Mouse (Mus musculus): ENCODE data around the gene Arl6.

Gene Arl6

DNA sequence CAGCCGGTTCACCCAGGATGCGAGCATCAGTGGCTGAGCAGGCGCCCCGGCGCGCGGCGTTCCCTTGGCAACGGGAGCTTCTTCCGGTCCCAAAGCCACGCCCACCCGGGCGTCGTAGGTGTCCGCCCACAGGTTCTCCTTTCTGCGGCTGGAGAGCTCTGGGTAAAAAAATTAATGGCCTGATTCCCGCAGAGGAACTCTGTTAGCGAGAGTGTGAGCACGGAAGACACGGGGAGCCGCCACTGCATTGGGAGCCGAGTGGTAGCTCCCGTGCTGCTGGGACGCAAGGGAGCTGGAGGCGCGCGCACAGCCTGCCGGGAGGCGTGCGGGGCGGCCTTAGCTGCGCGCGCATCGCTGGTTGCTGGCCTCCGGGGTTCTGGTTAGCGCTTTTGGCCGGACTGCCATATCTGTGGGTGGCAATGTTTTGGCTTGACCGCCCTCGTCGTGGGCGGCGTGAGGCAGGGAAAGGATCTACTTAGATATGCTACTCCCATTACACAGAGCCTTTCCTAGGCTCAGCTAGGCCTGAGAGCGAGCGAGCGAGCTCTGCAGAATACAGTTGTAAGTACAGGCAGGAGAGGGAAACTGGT is at the start of gene Arl6:
Gene Arl6, minus strand, starts transcription at position 290 of the 590 bp plus-strand sequence.
- peak; percentile 95 to 97 for DNase-seq

DNA sequence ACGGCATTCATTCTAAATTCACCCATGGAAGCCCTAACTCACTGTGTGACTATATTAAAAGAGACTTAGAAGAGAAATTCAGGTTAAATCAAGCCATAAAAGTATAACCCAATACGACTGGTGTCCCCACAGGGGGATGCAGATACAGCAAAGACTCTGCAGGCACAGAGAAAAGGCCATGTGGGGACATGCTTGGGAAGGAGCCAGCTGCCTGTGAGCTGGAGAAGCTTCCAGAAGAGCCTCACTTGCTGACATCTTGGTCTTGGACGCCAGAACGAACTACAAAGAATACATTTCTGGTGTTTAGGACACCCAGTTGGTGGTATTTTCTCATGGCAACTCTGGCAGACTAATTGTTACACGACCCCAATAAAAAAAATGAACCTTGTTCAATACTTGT is 45.9 kb upstream of the Arl6 start:
- no peak for DNase-seq

DNA sequence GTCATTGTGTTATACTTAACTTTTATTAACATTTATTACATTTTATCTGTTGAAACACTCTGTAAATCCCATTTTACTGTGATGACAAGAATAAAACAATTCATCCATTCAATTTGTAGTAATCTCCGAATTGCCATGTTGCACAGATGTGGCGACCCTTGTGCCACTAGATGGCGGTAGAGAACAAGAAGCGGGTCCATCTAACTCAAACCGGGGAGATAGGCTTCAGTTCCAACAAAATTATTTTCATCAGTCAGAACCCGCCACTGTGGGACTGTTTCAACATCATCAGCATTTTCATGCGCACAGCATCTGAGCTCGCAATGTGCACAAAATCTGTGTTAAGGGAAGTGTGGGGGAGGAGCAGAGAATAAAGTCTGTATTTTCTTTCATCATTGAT is 44.2 kb upstream of the Arl6 start:
- DNase-seq = peak; percentile 50 to 56

DNA sequence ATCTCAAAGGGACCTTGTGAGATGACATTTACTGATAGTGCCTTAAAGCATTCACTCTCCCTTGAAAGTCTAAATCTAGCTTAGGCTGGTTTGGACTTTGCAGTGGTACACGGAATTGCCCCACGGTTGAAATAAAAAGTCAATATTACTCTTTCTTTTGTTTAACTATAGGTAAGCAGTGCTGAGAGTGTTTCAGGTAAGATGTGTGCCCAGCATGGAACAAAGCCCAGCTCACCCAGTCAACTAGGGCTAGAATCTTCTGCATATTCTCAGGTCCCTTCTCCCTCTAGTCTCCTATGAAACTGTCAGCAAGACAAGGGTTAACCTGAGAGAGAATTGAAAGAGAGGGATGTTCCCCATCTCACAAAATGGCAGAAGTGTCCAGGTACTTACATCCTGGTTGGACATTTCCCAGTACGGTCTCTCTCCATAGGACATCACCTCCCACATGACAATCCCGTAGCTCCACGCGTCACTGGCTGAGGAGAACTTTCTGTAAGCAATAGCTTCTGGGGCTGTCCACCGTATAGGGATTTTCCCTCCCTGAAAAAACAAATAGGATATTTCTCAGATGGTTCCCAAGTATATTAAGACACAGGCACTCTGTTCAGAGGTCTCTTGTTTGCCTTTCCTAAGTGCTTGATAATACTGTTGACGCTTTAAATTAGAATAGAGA is 43.2 kb upstream of the Arl6 start:
- no peak for DNase-seq

DNA sequence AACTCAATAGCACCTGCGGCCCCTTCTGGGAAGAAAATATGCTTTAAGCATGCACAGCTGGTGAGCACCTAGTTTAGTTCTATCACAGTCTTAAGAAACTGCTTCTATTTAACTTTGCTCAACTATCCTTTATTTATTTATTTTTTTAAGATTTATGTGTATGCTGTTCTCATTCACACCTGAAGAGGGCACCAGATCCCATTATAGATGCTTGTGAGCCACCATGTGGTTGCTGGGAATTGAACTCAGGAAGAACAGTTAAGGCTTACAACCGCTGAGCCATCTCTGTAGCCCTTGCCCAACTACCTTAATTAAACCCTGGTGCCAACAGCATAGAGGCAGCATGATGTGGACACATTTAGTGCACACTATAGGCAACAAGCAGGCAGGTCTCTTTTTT is 27.7 kb upstream of the Arl6 start:
- no peak for DNase-seq

DNA sequence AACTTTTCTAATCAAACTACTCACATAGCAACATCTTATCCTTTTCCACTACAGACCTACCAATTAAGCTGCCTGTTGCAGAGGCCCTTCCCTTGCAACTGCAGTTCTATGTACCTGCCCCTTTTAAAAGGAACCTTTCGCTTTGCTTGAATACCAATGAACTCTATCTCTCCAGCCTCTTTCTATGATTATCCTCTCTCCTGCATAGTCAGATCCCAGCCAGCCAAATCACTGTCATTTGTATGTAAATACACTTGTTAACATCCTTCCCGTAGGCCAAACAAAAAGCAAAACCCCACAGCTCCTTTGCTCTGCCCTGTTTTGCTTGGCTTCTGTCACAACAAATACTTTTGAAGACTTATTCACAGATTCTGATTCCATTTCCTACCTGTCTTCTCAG is 4.6 kb upstream of the Arl6 start:
- DNase-seq = no peak

DNA sequence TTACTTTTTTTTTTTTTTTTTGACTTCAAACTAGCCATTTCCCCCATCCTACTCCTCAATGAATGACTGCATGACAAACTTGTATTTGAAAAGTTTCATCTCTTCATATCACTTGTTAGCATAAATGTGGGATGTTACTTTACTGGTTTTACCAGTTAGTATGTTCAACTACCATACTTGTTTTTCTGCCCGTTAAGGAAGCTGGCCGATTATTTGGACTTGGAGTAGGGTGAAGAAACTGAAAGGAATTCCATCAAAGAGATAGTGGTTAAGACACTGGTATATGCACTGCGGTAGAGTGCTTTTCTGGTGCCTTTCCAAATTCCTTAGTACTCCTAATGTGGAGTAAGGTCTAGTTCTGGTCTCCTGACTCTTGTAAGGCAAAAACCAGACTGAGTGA is 794 bp upstream of the Arl6 start:
- no peak for DNase-seq

DNA sequence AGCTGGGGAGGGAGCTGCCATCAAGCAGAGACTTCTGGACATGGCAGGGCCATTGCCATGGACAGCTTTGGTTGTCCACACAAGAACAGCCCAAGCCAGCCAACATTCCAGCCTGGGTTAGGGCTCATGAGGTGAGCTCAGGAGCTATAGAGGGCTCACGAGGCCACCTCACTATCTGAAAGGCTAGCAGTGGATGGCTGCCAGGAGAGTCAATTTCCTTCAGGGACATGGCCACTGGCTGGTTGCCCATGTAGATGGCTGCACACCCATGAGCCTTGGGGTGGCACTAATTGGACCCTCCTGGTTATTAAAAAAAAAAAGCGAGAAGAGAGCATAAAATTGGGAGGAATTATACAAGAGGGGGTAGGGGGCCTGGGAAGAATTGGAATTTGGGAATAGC is 4.6 kb downstream of the Arl6 start:
- no peak for DNase-seq

DNA sequence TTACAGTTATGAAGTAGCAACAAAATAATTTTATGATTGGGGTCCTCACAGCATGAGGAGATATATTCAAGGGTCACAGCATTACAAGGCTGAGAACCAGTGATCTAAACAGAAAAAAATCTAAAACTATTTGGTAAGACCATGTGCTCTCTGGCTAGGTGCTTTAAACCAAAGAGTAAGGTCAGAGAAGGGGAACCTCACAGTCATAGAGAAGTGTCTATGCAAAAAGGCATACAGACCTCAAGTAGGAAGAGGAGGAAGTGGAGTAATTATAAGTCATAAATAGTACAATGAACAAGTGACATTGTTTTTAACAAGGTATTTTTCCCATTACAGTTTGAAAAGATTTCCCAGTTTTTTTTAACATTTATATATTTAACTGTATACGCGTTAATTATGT is 17.6 kb downstream of the Arl6 start:
- DNase-seq = no peak

DNA sequence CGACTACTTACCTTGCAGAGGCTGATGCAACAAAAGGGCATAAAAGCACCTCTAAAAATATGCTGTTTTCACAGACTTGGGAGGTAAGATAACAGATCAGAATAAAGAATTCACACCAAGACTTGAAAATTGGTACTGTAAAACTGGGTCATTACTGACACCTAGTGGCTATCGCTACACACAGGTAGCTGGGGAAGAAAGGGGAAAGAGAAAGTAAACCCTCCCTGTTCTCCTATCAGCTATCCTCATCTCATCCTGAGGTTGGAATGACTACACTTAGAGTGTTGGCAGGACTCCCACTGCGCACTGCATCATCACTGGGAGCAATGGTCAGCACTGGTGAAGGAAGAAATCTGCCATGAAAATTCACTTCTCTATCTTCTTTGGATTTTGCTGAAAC is 22.0 kb downstream of the Arl6 start:
- peak; percentile 36 to 47 for DNase-seq

DNA sequence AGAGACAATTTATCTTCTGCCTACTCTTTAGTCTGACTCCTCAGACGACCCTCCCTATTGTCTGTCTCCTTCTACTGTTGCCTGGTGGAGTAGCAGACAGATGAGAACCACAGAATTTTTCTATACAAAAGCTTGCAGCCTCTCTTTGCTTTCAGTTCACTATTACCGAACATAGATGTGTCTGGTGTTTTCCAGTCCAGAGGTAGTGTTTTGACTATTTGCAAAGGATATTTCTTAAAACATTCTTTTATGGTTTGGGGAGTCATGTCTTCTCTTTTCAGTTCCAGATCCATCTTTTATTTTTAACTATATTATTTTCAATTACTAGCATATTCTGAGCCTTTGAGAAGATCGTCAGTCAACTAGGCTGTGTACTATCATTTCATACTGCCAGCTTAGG is 23.5 kb downstream of the Arl6 start:
- DNase-seq = no peak

DNA sequence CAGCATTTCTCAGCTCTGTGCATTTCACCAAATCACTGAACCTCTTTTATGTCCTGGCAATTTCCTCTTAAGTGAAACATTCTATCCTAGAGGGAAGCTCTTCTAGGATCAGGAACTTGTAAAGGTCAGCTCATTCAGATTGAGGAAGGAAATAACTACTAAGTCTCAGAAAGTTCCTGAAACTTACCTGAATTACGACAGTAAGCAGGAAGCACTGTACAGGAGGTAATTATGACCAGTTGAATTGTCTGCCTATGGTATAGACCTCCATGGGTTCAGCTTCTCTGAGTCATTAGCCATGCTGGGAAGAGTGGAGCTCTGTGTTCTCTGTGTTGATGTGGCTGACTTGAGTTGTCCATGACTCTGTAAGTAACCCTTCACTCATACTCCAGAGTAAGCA is 28.4 kb downstream of the Arl6 start:
- no peak for DNase-seq

DNA sequence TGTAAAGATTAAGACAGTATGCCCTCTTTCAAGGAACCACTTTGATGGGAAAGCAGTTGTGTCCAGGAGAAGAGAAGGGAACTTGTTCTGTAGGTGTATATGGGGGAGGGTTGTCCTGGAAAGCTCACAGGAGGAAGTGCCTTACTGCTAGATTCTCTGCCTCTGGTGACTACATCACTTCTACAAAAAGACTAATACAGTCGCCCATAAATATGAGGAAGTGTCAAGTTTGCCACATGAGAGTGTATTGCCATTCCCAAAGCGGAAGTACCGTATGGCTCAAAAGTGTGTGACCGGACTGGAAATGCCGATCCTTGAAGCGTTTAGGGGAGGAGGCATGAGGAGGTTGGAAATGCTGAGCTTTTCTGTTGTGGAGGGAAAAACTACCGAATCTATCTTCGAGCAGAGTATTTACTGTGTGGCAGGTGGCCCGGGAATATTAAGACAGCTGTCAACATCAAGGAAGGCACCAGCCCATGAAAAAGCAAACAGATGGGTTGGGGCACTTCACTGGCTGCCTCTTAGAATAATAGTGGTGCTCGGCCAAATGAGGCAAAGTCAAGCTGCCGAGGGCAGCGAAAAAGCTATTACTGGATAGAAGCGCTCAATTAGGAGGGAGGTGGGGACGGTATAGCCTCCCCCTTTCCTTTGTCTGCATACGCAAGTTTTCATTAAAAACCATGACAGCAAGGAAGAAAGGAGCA is 35.0 kb downstream of the Arl6 start:
- peak; percentile 10 to 15 for DNase-seq

DNA sequence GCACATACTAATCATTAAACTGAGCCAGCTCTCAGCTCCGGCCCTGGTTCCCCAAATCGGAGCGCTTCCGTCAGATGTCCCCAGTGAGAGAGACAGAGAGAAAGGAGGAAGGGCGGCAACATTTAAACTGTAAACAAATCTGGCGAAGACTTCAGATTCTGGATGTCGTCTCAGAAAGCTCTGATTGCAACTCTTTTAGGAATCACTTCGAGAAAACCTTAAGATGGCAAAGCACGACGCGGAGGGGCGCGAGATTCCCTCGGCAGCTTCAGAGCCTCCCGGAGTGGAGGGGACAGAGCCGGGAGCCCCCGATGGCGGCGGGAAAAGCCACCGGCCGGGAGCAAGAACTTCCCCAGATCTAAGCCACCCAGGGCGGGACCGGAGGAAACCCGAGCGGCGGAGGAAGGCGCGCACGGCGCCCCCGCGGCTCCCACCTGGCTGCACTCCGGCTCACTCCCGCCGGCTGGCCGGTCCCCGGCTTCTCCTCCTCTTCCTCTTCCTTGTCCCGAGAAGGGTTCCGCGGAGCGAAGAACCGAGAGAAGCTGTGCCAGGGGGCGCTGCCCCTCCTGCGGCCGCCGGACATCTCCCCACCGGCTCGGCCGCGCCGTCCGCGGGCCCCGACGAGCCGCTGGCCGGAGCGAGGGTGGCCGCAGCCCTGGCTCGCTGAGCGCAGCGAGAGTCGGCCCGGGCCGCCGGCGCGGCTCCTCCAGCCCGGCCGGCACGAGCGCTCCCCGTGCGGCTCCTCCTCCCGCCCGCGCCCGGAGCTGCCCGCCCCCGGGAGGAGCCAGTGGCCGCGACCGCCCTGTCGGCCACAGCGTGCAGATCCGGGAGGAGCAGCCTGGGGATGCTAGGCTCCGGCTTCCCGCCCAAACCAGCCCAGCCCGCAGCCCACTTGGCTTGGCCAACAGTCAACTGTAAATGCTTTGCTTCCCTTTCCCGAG is 38.6 kb downstream of the Arl6 start, which contains the start of gene Crybg3:
Gene Crybg3, minus strand, starts transcription at position 669 of the 941 bp plus-strand sequence.
- DNase-seq = peak; percentile 63 to 64

DNA sequence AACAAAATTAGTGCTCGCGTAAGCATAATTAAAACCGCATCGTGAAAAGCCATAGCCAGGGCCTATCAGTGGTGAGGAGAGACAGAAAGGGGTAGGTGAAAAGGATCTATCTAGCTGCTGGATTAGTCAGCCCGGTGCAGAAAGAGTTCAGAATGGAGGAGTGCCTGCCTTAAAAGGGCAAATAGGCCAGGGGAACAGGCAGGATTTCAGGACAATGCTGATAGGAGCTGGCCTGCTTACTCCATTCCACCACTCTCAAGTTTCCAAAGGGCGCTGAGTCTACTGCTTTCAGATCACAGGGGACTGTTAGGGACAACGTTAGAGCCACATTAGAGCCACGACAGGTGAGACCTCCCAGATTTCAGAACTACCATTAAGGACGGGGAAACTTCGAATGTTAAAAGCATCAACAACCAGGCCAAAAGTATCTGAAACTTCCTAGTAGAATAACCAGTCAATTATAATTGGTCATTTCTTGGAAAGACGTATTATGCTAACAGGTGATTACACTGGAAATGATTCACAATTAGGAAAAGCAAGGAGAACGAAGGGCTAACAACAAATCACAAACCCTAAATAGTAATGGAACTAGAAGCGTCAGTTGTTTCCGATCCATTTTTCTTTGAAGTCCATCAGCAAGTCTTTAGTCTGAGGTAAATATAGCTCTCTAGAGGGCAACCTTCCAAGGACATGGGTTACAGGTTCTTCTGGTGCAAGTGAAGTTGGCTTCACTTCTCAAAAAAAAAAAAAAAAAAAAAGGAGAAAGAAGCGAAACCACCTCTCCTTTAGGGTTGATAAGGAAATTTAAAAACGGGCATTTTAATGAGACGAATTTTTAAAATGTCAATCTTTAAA is 39.6 kb downstream of the Arl6 start:
- DNase-seq = no peak

DNA sequence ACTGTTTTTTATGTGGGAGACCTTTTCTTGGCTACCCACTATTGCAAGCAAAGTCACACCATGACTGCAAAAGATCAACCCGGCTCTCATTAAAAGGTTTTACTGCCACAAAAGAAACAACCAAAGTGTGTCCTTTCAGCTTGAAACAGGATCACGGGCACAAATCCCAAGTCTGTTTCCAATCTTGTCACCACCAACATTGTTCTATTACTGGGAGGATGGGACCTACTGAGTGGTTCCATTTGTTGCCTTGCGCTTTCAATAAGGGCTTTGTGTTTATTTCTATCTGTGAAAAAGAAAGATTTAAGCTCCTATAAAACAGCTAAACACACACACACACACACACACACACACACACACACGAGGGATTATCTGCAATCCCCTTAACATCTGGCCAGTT is 40.2 kb downstream of the Arl6 start:
- no peak for DNase-seq

DNA sequence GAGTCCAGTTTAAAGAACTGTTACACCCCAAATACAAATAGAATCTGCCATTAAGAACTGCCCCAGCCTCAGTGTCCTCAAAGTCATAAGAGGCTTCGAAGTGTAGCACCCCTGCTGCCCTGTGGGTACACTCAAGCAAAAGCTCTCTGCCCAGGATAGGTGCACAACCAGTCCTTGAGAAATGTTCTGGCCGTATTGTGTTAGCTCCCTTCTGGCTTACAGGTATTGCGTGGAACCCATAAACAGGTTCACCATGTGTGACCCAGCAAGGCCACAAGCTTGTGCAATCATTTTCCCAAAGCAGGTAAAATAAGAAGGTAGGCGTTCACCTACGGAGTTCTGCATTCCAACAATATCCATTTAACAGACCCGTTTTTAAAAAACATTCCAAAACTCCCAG is 41.9 kb downstream of the Arl6 start:
- no peak for DNase-seq

DNA sequence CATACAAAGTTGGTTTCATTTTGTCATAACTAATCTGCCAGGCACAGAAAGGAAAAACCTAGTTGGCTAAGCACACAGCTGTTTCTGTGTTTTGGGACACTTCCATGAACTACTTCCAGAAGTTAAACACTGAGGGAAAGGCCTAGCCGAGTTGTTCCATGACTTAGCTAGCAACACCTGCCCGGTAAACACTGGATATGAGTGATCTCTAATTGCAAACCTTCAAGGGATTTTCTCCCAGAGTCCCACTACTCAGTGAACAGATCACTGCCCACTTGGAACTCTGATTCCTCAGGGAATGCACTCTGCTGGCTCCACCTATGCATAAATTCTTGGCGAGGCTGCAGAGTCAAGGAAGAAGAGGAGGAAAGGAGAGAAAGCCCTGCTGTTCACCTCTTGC is 44.5 kb downstream of the Arl6 start:
- DNase-seq = no peak

DNA sequence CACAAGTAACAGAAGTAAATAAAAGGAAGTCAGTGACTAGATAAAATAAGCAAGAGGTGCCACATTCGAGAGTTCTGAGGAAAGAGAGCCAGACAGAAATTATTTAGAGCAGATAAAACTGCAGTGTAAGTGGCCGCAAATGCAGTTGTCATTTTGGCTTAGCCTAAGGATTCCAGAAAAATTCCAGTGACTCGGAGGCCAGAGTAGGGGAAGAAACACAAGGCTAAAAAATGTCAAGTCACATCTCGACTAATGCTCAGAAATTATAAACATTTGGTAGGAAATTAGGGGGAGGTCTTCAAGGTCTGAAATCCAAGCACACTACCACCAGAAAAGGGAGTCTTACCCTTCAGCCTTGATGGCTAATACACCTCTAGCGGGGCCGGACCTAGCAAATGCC is 48.4 kb downstream of the Arl6 start:
- no peak for DNase-seq

DNA sequence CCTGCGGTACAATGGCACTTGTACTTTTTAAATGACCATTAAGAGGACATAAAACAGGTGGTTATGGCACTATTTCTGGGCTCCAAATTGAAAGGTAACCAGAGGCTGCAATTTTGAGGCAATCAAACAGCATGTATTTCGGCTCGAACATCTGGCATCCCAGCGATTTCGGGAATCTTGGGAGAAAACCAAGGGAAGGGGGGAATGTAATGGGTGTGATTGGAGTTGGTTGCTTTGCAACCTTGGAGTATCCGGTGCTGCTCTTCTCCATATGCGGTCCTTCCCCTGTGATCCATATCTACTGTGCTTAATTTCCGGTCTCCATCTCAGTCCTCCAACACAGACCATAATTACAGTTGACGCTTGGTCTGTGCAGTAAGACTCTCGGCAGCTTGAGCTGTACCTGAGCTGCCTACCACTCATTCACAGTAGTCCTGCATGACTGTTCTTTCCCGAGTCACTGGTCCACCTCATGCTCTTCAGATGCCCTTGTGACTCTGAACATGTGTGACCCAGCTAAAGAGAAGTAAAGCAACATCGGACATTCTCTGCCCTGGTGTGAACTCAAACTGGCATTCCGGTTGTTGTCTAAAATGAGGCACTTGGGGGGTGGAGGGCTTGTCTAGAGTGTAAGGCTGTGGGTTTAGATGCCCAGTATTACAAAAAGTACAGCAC is 50.7 kb downstream of the Arl6 start:
- DNase-seq = no peak

DNA sequence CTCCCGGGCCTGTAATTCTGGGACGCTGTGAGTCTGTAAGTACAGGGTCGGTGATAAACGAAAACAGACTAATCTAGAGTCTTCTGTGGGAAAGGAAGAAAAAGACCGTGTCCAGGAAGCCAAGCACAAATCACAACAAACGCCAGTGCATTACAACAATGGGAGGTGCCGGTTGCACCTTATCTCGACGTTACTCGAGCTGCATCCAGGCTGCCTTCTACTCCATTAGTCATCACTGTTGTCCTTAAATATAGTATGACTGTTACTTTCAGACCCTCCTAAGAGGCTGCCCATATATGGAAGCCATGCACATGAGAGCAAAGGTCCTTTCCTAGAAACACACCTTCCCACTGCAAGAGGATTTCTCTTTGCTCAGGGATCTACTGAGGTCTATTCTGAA is 51.4 kb downstream of the Arl6 start:
- DNase-seq = no peak

DNA sequence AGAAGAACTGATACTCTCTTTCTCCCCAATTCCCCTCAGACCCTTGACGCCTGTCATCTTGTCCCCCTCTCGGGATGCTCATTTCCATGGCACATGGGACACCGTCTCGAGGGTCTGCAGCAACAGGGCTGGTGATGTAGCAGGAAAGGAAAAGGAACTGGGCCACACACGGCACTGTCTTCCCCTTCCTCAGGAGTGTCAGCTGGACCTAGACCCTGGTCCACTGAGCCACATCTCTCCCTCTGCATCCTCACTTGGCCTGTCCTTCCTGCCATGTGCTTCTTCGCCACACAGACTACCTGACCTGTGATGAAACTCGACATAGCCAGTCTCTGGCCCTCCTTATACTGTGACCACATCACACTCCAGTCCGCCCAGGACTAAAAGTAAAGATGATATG is 52.3 kb downstream of the Arl6 start:
- no peak for DNase-seq

Measured in B cell, adult 2 months (primary cell).